Mouse (Mus musculus): ENCODE data around the gene Zfp941.

The Zfp941 gene

DNA sequence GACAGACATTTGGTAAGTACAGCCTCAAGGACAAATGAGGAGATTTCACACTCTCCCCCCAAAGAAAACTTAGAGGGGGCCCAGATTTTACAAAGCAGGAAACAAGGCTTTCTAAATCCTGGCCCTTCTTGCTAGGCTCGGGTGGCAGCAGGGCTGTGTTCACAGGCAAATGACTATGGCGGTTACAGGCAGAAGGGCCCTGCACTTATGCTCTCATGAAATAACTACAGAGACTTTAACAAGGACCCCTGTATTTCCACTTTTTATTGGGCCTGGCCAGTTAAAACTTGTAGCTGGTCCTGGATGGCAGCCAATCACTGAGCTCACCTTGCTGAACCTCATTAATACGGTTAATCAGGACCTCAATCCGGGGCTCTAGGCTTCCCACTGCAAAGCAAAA, 41.4 kb downstream of the Zfp941 start:
- WGBS: 76% methylated on average over 4 of the region's 4 CpGs

- WGBS: 88% methylated on average over 12 of the region's 12 CpGs
Observed at GRCm38 (mm10) chr7:140765888-140766739, 55.9 kb downstream of the Zfp941 start.

DNA sequence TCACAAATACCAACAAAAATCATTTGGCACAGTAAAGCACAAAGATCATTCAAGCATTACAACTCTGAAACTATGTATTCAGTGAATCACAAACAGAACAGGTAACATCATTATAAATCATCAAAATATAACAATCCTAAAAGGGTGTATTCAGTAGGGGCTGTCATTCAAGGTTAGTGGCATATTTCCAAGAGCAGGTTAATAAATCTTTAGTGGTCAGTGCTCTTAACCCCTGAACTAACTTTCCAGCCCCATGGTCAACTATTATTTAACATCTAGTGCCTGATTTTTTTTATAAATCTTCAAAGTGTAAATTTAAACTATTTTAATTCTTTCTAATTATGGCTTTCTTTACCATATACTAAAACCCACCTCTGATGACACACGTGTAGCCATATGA, 56.6 kb downstream of the Zfp941 start:
- 79% methylated on average over 1 of the region's 1 CpGs for WGBS

GRCm38 (mm10) chr7:140763447-140764020, 58.4 kb downstream of the Zfp941 start, which contains the start of gene Cyp2e1:
Gene Cyp2e1 (plus strand): TSS chr7:140763739.
- WGBS: 81% methylated on average over 7 of the region's 7 CpGs
